Mouse (Mus musculus) adrenal gland, adult 18-20 months (tissue): ENCODE data around the gene Tsga10ip. TPM values are rescaled to one million over a fixed set of nuclear protein-coding genes. Genes with fewer than 3 reads are reported as not detected.

Experiments
- DNase-seq, 2 experiments: peaks; one replicate each; pipeline ENCODE4 v3.0.0; 2021 to 2022; ENCODE audit warnings: low spot score in 2 of 2
- total RNA-seq, 2 experiments: library from RNA; stranded (reverse); gene quantifications; 1 replicate in 1 of 2; 2 replicates in 1 of 2; pipeline ENCODE4 v1.2.3; 2021

Gene Tsga10ip
- total RNA-seq, 2 experiments from 2014 or later, result 0.96 TPM; not detected in 1

GRCm38 (mm10) chr19:5348064-5348463, 54.3 kb downstream of the Tsga10ip start:
- no peak for DNase-seq

- DNase-seq, result no peak
Observed at GRCm38 (mm10) chr19:5345297-5346131, 56.8 kb downstream of the Tsga10ip start.

GRCm38 (mm10) chr19:5341360-5341759, 61.0 kb downstream of the Tsga10ip start:
- no peak for DNase-seq

Other genes with a start within 250 kb of the Tsga10ip start
- gene Pacs1, start 129.4 kb downstream of the Tsga10ip start, total RNA-seq, result 10 to 100 TPM; 15.1 to 20.7 TPM
- gene Sf3b2, start 107.1 kb downstream of the Tsga10ip start, total RNA-seq, result 100 to 1,000 TPM; 139 to 173 TPM
- gene Gal3st3, start 104.2 kb downstream of the Tsga10ip start, total RNA-seq, result under 1 TPM; 0.13 to 0.29 TPM
- not detected for gene Catsper1, start 66.8 kb downstream of the Tsga10ip start, total RNA-seq
- 1 to 10 TPM; 2.5 to 3.2 TPM for gene Cst6, start 53.0 kb downstream of the Tsga10ip start, total RNA-seq
- gene Eif1ad, start 35.8 kb downstream of the Tsga10ip start, total RNA-seq, result 10 to 100 TPM; 24.4 to 24.5 TPM
- 100 to 1,000 TPM; 127 to 129 TPM for gene Banf1, start 35.4 kb downstream of the Tsga10ip start, total RNA-seq
- gene Sart1, start 13.8 kb downstream of the Tsga10ip start, total RNA-seq, result 10 to 100 TPM; 79.8 to 85.0 TPM
- 100 to 1,000 TPM; 266 to 283 TPM for gene Drap1, start 22.5 kb upstream of the Tsga10ip start, total RNA-seq
- gene AI837181, start 22.6 kb upstream of the Tsga10ip start, total RNA-seq, result 10 to 100 TPM; 46.5 to 47.2 TPM
- 1 to 10 TPM; 1.1 to 4.9 TPM for gene Fosl1, start 45.0 kb upstream of the Tsga10ip start, total RNA-seq
- 1 to 10 TPM; 6.4 TPM for gene Ccdc85b, start 55.4 kb upstream of the Tsga10ip start, total RNA-seq
- gene Fibp, start 58.1 kb upstream of the Tsga10ip start, total RNA-seq, result 10 to 100 TPM; 75.0 to 82.0 TPM
- 1 to 10 TPM; 1.0 to 2.1 TPM for gene Ctsw, start 66.0 kb upstream of the Tsga10ip start, total RNA-seq
- 10 to 100 TPM; 56.9 to 91.1 TPM for gene Efemp2, start 71.4 kb upstream of the Tsga10ip start, total RNA-seq
- gene Mus81, start 85.9 kb upstream of the Tsga10ip start, total RNA-seq, result 10 to 100 TPM; 25.1 to 35.8 TPM
- gene Cfl1, start 87.9 kb upstream of the Tsga10ip start, total RNA-seq, result 100 to 1,000 TPM; 689 to 693 TPM
- gene 1700020D05Rik, start 101.3 kb upstream of the Tsga10ip start, total RNA-seq, result 1 to 10 TPM; 1.7 to 2.2 TPM
- 10 to 100 TPM; 12.3 to 12.4 TPM for gene Snx32, start 108.0 kb upstream of the Tsga10ip start, total RNA-seq
- not detected for gene Ovol1, start 158.1 kb upstream of the Tsga10ip start, total RNA-seq
- gene Ap5b1, start 165.5 kb upstream of the Tsga10ip start, total RNA-seq, result 1 to 10 TPM; 6.5 to 9.9 TPM
- gene Rnaseh2c, start 199.3 kb upstream of the Tsga10ip start, total RNA-seq, result 100 to 1,000 TPM; 108 to 113 TPM
- gene Kat5, start 207.7 kb upstream of the Tsga10ip start, total RNA-seq, result 10 to 100 TPM; 67.8 to 69.3 TPM
- 10 to 100 TPM; 79.6 to 90.2 TPM for gene Rela, start 235.0 kb upstream of the Tsga10ip start, total RNA-seq